Mouse (Mus musculus) ES-Bruce4 (cell line): Measurements from ENCODE around the gene Maml3.

Experiments
- CTCF ChIP-seq: IDR thresholded peaks from one replicate; pipeline ENCODE4 v1.8.1; 2011; ENCODE audit warnings: low read depth, low read length
- EP300 ChIP-seq: IDR thresholded peaks from 2 replicates; pipeline ENCODE4 v1.6.1; 2011; ENCODE audit warnings: low read depth, low read length; ENCODE audit not compliant: insufficient read depth
- POLR2A ChIP-seq: IDR thresholded peaks from one replicate; pipeline ENCODE4 v1.8.1; 2011; ENCODE audit warnings: low read length; ENCODE audit not compliant: insufficient read depth

DNA sequence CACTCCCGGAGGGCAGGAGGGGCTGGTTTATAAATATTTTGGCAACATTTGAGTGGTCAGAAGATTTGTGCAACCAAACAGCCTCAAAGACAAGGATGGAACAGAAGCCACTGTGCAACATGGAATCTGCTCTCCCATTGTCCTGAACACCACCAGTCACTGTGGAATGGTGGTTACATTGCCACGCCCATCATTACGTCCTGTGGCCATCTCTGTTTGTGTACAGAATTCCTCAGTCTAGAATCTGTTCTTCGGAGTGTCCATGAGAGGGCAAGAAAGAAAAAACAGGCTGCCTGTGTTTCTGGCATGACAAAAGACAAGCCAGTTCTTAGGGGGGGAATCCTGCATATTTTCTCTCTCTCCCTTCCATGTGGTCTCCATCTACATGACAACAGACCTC is 150.4 kb downstream of the Maml3 start:
- TF ChIP-seq POLR2A (no peak), CTCF (no peak), EP300 (no peak)
